Mouse (Mus musculus) liver, embryonic 18 days (tissue): ENCODE results near the gene Gm15130. TPM values are rescaled to one million over a fixed set of nuclear protein-coding genes. Genes with fewer than 3 reads are reported as not detected.

ENCODE experiments used
- polyA plus RNA-seq: library from polyadenylated mRNA; depleted of rRNA; stranded (reverse); fragments of >200 nt; gene quantifications from 2 replicates; pipeline ENCODE4 v1.2.3, GENCODE M21; 2012; rRNA removed

Gm15130 gene
- polyA plus RNA-seq, result not detected in 2 replicates

GRCm38 (mm10) chr2:111152836-111153235 lies at the start of gene Gm15130:
TSS of gene Gm15130 (minus strand) at chr2:111152936.

GRCm38 (mm10) chr2:111105882-111106281 lies 46.9 kb downstream of the Gm15130 start, which contains the start of gene Gm13941:
TSS of gene Gm13941 (minus strand) at chr2:111105982.

Other genes starting within 250 kb of the Gm15130 start
- not detected in 2 replicates for gene Ano3, start 202.0 kb downstream of the Gm15130 start, polyA plus RNA-seq
- not detected in 2 replicates for gene Gm13941, start 47.0 kb downstream of the Gm15130 start, polyA plus RNA-seq
- not detected in 2 replicates for gene 4930430A15Rik, start 76.7 kb upstream of the Gm15130 start, polyA plus RNA-seq
- not detected in 2 replicates for gene Olfr1275, start 82.3 kb upstream of the Gm15130 start, polyA plus RNA-seq
- gene Olfr1276, start 101.6 kb upstream of the Gm15130 start, polyA plus RNA-seq, result not detected in 2 replicates
- gene Olfr1277, start 121.2 kb upstream of the Gm15130 start, polyA plus RNA-seq, result not detected in 2 replicates
- gene Olfr1278, start 137.2 kb upstream of the Gm15130 start, polyA plus RNA-seq, result not detected in 2 replicates
- gene Olfr1279, start 147.7 kb upstream of the Gm15130 start, polyA plus RNA-seq, result not detected in 2 replicates
- gene Olfr1280, start 161.1 kb upstream of the Gm15130 start, polyA plus RNA-seq, result not detected in 2 replicates
- gene Olfr1281, start 173.6 kb upstream of the Gm15130 start, polyA plus RNA-seq, result not detected in 2 replicates
- not detected in 2 replicates for gene Olfr1282, start 183.1 kb upstream of the Gm15130 start, polyA plus RNA-seq
- gene Olfr1283, start 213.9 kb upstream of the Gm15130 start, polyA plus RNA-seq, result not detected in 2 replicates
- gene Olfr1284, start 222.6 kb upstream of the Gm15130 start, polyA plus RNA-seq, result not detected in 2 replicates